Mouse (Mus musculus): Measurements from ENCODE around the gene Nmt1. TPM values are rescaled to one million over a fixed set of nuclear protein-coding genes. Genes with fewer than 3 reads are reported as not detected.

Gene Nmt1
- total RNA-seq, 2 experiments from 2014 or later = 43.8 to 51.9 TPM

GRCm38 (mm10) chr11:103096979-103097894, 69.2 kb downstream of the Nmt1 start:
- peak; percentile 44 for DNase-seq
- Histone ChIP-seq H3K4me3 (peak overlapping the region; percentile 52), H3K27ac (peak overlapping the region; percentile 96)
- TF ChIP-seq CTCF (IDR thresholded peaks at IDR 0.05) = no peak
- intact Hi-C loops (cut with DNase I) = no loop called here

GRCm38 (mm10) chr11:103098531-103099190, 70.7 kb downstream of the Nmt1 start:
- TF ChIP-seq CTCF (IDR thresholded peaks at IDR 0.05) = no peak
- peak overlapping the region; percentile 84 for H3K4me3 ChIP-seq
- intact Hi-C loops (cut with DNase I) = no loop called here
- DNase-seq = peak; percentile 61
- peak overlapping the region; percentile 96 for H3K27ac ChIP-seq

- TF ChIP-seq CTCF (IDR thresholded peaks at IDR 0.05) = no peak
- intact Hi-C loops (cut with DNase I) = no loop called here
- peak overlapping the region; percentile 84 for H3K4me3 ChIP-seq
- H3K27ac ChIP-seq = peak overlapping the region; percentile 96
- peak; percentile 39 for DNase-seq
These were observed 71.5 kb downstream of the Nmt1 start for GRCm38 (mm10) chr11:103099352-103099940.

- peak overlapping the region; percentile 96 for H3K27ac ChIP-seq
- DNase-seq = peak; percentile 19
- intact Hi-C loops (cut with DNase I) = loop anchor here (5.0 kb wide), 2 partner anchors 42 to 227 kb away; no protein-coding TSS in a partner anchor
- H3K4me3 ChIP-seq = peak overlapping the region; percentile 84
- no peak for TF ChIP-seq CTCF (IDR thresholded peaks at IDR 0.05)
These were observed 72.4 kb downstream of the Nmt1 start for GRCm38 (mm10) chr11:103100361-103100760.

- Histone ChIP-seq H3K27ac (peak within 1 kb of the TSS; percentile 96), H3K4me3 (peak within 1 kb of the TSS; percentile 84)
- intact Hi-C loops (cut with DNase I) = loop anchor here (5.0 kb wide), 2 partner anchors 41 to 226 kb away; no protein-coding TSS in a partner anchor
- DNase-seq = peak; percentile 94
- no peak; the same call in 1 of the 2 replicates for TF ChIP-seq CTCF (IDR thresholded peaks at IDR 0.05)
These were observed 73.5 kb downstream of the Nmt1 start, which contains the start of the genes Plcd3 and Acbd4 for GRCm38 (mm10) chr11:103101481-103101865. Gene Plcd3, minus strand, starts transcription at chr11:103101658. Gene Acbd4, plus strand, starts transcription at chr11:103101682.

- no peak for TF ChIP-seq CTCF (IDR thresholded peaks at IDR 0.05)
- peak; percentile 87 for DNase-seq
- peak overlapping the region; percentile 84 for H3K4me3 ChIP-seq
- H3K27ac ChIP-seq = peak overlapping the region; percentile 96
- intact Hi-C loops (cut with DNase I) = loop anchor here (1.0 to 5.0 kb wide), 3 partner anchors 40 to 225 kb away; no protein-coding TSS in a partner anchor
These were observed 74.0 kb downstream of the Nmt1 start for GRCm38 (mm10) chr11:103101866-103102501.

GRCm38 (mm10) chr11:103102725-103103349, 74.8 kb downstream of the Nmt1 start:
- intact Hi-C loops (cut with DNase I) = loop anchor here (1.0 to 5.0 kb wide), 3 partner anchors 39 to 224 kb away; no protein-coding TSS in a partner anchor
- no peak for TF ChIP-seq CTCF (IDR thresholded peaks at IDR 0.05)
- peak overlapping the region; percentile 84 for H3K4me3 ChIP-seq
- DNase-seq = peak; percentile 98
- H3K27ac ChIP-seq = peak overlapping the region; percentile 96

- intact Hi-C loops (cut with DNase I) = loop anchor here (5.0 kb wide), 2 partner anchors 39 to 224 kb away; no protein-coding TSS in a partner anchor
- DNase-seq = no peak
- Histone ChIP-seq H3K4me3 (peak overlapping the region; percentile 84), H3K27ac (peak overlapping the region; percentile 96)
- TF ChIP-seq CTCF (IDR thresholded peaks at IDR 0.05) = no peak
These were observed 75.6 kb downstream of the Nmt1 start for GRCm38 (mm10) chr11:103103621-103104020.

- Histone ChIP-seq H3K4me3 (no peak overlapping the region; the same call in 1 of the 2 replicates), H3K27ac (no peak overlapping the region)
- intact Hi-C loops (cut with DNase I) = loop anchor here (5.0 kb wide), 2 partner anchors 38 to 223 kb away; no protein-coding TSS in a partner anchor
- DNase-seq = no peak
- TF ChIP-seq CTCF (IDR thresholded peaks at IDR 0.05) = no peak
These were observed 76.5 kb downstream of the Nmt1 start for GRCm38 (mm10) chr11:103104469-103104868.

GRCm38 (mm10) chr11:103105180-103105725, 77.3 kb downstream of the Nmt1 start:
- TF ChIP-seq CTCF (IDR thresholded peaks at IDR 0.05) = peak; percentile 3; the same call in 1 of the 2 replicates
- peak; percentile 36 for DNase-seq
- peak overlapping the region; percentile 25 for H3K27ac ChIP-seq
- intact Hi-C loops (cut with DNase I) = no loop called here
- peak overlapping the region; percentile 6 for H3K4me3 ChIP-seq

- intact Hi-C loops (cut with DNase I) = no loop called here
- TF ChIP-seq CTCF (IDR thresholded peaks at IDR 0.05) = no peak
- H3K4me3 ChIP-seq = peak overlapping the region; percentile 6; the same call in 1 of the 2 replicates
- peak overlapping the region; percentile 25 for H3K27ac ChIP-seq
- no peak for DNase-seq
These were observed 77.8 kb downstream of the Nmt1 start for GRCm38 (mm10) chr11:103105810-103106209.
